Mouse (Mus musculus) midbrain, postnatal 0 days (tissue): ENCODE results near the gene Fem1b. TPM values are rescaled to one million over a fixed set of nuclear protein-coding genes. Genes with fewer than 3 reads are reported as not detected.
A peak's percentile ranks its signal among the peaks of the same experiment; 100 is the strongest.
"Not testable (repeated sequence)": the region's sequence is repeated elsewhere in the genome, so short reads cannot be mapped to it uniquely, and the experiment has no call there.

Experiments used
- ATAC-seq: fragments of 200-750 bp; cut with Nextera tagmentation; 2 replicates; pipeline ENCODE4 v1.8.0; 2017; ENCODE audit warnings: moderate number of reproducible peaks, mild to moderate bottlenecking, moderate TSS enrichment, moderate library complexity; ENCODE audit not compliant: low FRiP score
- DNase-seq: peaks from one replicate; pipeline ENCODE4 v3.0.0-alpha.2; 2015; ENCODE audit warnings: low spot score
- H3K27ac ChIP-seq: fragments of 300-500 bp; sonication (generic); 2 replicates; pipeline ENCODE4 v1.5.1; 2014; ENCODE audit warnings: low read depth, mild to moderate bottlenecking, low read length, mixed read lengths
- H3K27me3 ChIP-seq: fragments of 300-500 bp; sonication (generic); 2 replicates; pipeline ENCODE4 v1.6.1; 2014; ENCODE audit warnings: low read length, control low read depth, mixed read lengths; ENCODE audit not compliant: insufficient read depth
- H3K36me3 ChIP-seq: fragments of 300-500 bp; sonication (generic); 2 replicates; pipeline ENCODE4 v1.6.1; 2014; ENCODE audit warnings: low read length, control low read depth, mixed read lengths; ENCODE audit not compliant: insufficient read depth
- H3K4me1 ChIP-seq: fragments of 300-500 bp; sonication (generic); 2 replicates; pipeline ENCODE4 v1.6.1; 2014; ENCODE audit warnings: mild to moderate bottlenecking, control low read depth, antibody characterized with exemption, low read length, mixed read lengths; ENCODE audit not compliant: insufficient read depth
- H3K4me2 ChIP-seq: fragments of 300-500 bp; sonication (generic); 2 replicates; pipeline ENCODE4 v1.6.1; 2014; ENCODE audit warnings: low read depth, mild to moderate bottlenecking, low read length, mixed read lengths; ENCODE audit not compliant: poor library complexity, severe bottlenecking
- H3K4me3 ChIP-seq: fragments of 300-500 bp; sonication (generic); 2 replicates; pipeline ENCODE4 v1.5.1; 2014; ENCODE audit warnings: low read depth, mild to moderate bottlenecking, low read length, moderate library complexity
- H3K9ac ChIP-seq: fragments of 300-500 bp; sonication (generic); replicated peaks from 2 replicates; pipeline ENCODE4 v1.6.1; 2014; ENCODE audit warnings: mild to moderate bottlenecking, low read length, moderate library complexity, mixed read lengths; ENCODE audit not compliant: poor library complexity, severe bottlenecking
- H3K9me3 ChIP-seq: fragments of 300-500 bp; sonication (generic); 2 replicates; pipeline ENCODE4 v1.6.1; 2016; ENCODE audit warnings: low read length, control low read depth
- CTCF ChIP-seq: IDR thresholded peaks from 2 replicates; pipeline ENCODE4 v1.5.1; 2016; ENCODE audit warnings: antibody characterized with exemption, mild to moderate bottlenecking
- WGBS: fragments of 180-500 bp; shearing (Covaris S2); extraction: QIAGEN DNeasy Blood & Tissue Kit; methylation state at CpG from one replicate; pipeline ENCODE4 v1.1.7; 2014; 5-methylcytosine and 5-hydroxymethylcytosine counted together
- polyA plus RNA-seq: library from polyadenylated mRNA; unstranded; fragments of >200 nt; fragmentation: Nextera tagmentation; extraction: Ambion mirVana; gene quantifications from 2 replicates; pipeline ENCODE4 v1.2.1, GENCODE M21; 2015
- total RNA-seq: library from RNA; depleted of rRNA; stranded (reverse); fragments of >200 nt; gene quantifications from 2 replicates; pipeline ENCODE4 v1.2.3, GENCODE M21; 2014

Fem1b gene
- total and polyA plus RNA-seq, 2 experiments from 2014 or later, result 42.0 to 193 TPM

DNA sequence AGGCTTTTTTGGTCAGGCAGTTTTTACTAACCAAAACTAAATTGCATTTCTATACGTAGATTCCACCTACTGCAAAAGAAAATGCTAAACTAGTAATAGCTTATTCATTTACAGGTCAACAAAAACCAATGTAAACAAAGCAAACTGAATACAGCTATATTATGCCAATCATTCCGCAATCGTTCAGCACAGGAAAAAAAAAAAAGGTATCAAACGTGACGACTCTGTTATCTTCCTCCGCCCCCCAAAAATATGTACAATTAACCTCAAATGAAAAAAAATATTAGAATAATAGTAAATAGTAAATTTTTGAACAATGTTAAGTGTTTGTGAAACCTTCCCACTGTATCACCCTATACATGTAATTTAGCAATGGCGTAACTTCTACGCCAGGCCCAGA lies 1.6 kb downstream of the Fem1b start:
- Histone ChIP-seq H3K36me3 (no peaks in the 10 kb centered on the region), H3K27me3 (no peaks in the 10 kb centered on the region), H3K4me3 (peak overlapping the region; percentile 98), H3K4me1 (peaks cover 17% of the 10 kb centered on the region; the same call in 1 of the 2 replicates), H3K9me3 (no peaks in the 10 kb centered on the region), H3K9ac (peak overlapping the region; percentile 95), H3K4me2 (peak overlapping the region; percentile 76), H3K27ac (peak overlapping the region; percentile 88; the same call in 1 of the 2 replicates)
- 17% methylated on average over 8 of the region's 8 CpGs for WGBS
- DNase-seq (no peak), ATAC-seq (no peak)
- TF ChIP-seq CTCF, result no peak

DNA sequence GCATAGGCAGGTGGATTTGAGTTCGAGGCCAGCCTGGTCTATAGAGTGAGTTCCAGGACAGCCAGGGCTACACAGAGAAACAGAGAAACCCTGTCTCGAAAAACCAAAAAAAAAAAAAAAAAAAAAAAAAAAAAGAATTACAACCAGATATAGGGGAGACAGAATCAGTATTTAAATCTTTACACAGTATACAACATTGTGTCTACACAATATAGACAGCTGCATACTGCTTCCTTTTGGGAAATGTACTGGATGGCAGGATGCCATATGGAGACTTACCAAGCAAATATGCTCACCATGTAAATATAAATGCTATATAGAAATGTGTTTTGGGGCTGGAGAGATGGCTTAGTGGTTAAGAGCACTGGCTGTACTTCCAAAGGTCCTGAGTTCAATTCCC lies 12.5 kb downstream of the Fem1b start:
- H3K4me1 ChIP-seq, H3K4me2 ChIP-seq, DNase-seq, ATAC-seq, H3K4me3 ChIP-seq, H3K9me3 ChIP-seq, H3K9ac ChIP-seq, H3K27me3 ChIP-seq, H3K27ac ChIP-seq: not testable (repeated sequence)
- H3K36me3 ChIP-seq, result peaks cover 22% of the 10 kb centered on the region
- WGBS, result 77% methylated on average over 2 of the region's 2 CpGs

DNA sequence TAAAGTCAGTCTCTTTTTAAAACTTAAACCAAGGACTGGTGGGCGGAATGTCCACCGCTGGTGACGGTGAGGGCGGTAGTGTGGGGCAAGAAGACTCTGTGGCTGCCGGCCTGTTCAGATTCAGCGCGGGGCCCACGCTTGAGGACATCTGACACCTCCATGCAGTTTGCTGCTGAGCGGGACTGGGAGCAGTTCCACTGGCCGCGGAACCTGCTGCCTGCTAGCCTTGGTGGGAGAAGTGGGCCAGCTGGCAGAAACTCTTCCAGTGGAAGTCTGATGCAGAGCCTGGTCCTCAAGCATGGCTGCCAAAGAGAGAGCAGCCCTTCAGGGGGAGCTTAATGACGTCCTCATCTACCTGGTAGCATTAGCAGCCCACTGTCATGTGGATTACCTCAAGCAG lies 21.9 kb downstream of the Fem1b start:
- ATAC-seq, result no peak
- H3K4me3 ChIP-seq, result no peak overlapping the region
- no peaks in the 10 kb centered on the region for H3K27me3 ChIP-seq
- no peak overlapping the region for H3K4me2 ChIP-seq
- WGBS, result 93% methylated on average over 12 of the region's 12 CpGs
- no peaks in the 10 kb centered on the region for H3K36me3 ChIP-seq
- no peaks in the 10 kb centered on the region for H3K4me1 ChIP-seq
- H3K27ac ChIP-seq, result no peak overlapping the region
- no peaks in the 10 kb centered on the region for H3K9me3 ChIP-seq
- TF ChIP-seq CTCF, result no peak
- no peak for DNase-seq
- no peak overlapping the region for H3K9ac ChIP-seq

DNA sequence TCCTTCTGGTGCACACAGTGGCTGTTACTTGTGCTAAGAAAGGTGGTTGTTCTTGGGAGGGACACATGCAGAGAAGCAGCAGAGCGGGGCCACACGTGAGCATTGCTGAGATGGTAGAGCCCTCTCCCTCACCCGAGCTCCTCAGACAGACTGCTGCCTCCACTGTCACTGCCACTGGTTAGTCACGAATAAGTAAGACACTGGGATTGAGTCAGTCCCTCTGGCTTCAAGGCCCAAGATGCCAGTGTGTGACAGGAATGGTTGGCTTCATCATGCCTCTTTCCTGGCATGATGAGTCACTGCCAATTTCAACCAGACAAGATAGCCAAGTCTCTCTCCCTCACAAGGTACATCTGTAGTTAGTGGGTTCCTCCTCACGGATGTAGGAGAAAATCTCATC lies 25.0 kb downstream of the Fem1b start:
- Histone ChIP-seq H3K9me3 (no peaks in the 10 kb centered on the region), H3K27ac (no peak overlapping the region), H3K27me3 (no peaks in the 10 kb centered on the region), H3K4me1 (peaks cover 10% of the 10 kb centered on the region), H3K36me3 (no peaks in the 10 kb centered on the region), H3K9ac (no peak overlapping the region), H3K4me2 (no peak overlapping the region), H3K4me3 (no peak overlapping the region)
- DNase-seq (no peak), ATAC-seq (no peak)
- no peak for TF ChIP-seq CTCF
- 74% methylated on average over 5 of the region's 5 CpGs for WGBS

DNA sequence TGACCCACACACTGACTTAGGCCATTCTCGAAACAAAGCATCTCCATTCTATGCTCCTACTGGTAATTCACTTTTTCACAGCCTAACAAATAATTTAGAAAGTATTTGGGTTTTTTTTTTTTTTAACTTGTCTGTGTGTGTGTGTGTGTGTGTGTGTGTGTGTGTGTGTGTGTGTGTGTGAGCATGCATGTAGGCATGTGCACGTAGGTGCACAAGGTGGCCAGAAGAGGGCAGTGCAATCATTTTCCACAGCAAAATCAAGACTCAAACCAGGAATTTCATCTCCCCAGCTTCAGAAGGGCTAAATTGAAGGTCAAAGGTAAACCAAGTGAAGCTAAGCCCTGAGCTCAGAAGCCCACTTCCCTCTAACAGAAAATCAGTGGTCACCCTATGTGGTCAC lies 27.5 kb downstream of the Fem1b start:
- Histone ChIP-seq H3K27ac (peak overlapping the region; percentile 55), H3K27me3 (no peaks in the 10 kb centered on the region), H3K4me2 (no peak overlapping the region), H3K4me1 (peaks cover 10% of the 10 kb centered on the region), H3K36me3 (no peaks in the 10 kb centered on the region), H3K9ac (no peak overlapping the region), H3K9me3 (no peaks in the 10 kb centered on the region), H3K4me3 (no peak overlapping the region)
- DNase-seq, result no peak
- ATAC-seq, result no peak
- TF ChIP-seq CTCF, result peak; percentile 65
- 94% methylated on average over 2 of the region's 2 CpGs for WGBS

DNA sequence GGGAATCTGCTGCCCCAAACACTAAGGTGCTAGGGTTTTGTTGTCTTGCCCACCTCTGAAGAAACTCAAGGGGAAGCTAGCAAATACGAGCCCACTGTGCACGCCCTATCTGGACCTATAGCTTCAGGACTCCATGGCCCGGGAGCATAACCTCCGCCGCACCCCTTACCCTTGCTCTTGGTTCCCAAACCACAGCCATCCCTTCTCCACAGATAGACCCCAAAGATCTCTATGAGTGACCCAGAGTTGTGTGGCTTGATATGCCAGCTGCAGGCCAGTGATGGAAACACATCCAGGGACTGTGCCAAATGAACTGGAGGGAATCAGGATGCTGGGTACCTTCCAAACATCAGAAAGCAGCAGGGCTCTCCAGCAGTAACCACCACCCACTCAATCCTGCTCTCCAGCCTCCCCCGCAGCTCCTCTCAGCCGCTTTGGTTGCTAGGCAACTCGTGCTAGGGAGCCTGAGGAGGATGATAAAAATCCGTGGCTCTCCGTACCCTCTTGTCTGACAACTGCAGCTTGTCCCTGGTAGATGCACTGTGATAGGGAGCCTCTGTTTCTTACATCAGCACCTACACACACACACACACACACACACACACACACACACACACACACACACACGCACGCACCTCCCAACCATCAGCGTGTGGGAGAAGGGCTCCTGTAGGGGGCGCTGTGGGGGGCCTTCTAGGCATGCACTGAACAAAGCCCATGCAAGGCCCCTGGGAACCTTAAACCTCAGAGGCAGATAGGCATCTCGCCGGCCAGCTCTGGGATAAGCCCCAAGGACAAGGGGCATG lies 28.6 kb downstream of the Fem1b start:
- 0 out of 2 replicates have a peak overlapping the region, but pooled peaks have one; percentile 3 for H3K9ac ChIP-seq
- peaks cover 10% of the 10 kb centered on the region for H3K4me1 ChIP-seq
- WGBS, result 34% methylated on average over 15 of the region's 16 CpGs
- DNase-seq, result peak; percentile 89
- no peaks in the 10 kb centered on the region for H3K9me3 ChIP-seq
- peak overlapping the region; percentile 13 for H3K4me2 ChIP-seq
- no peaks in the 10 kb centered on the region for H3K36me3 ChIP-seq
- no peaks in the 10 kb centered on the region for H3K27me3 ChIP-seq
- peak; percentile 81 for TF ChIP-seq CTCF
- peak overlapping the region; percentile 55 for H3K27ac ChIP-seq
- ATAC-seq, result peak; percentile 80
- H3K4me3 ChIP-seq, result no peak overlapping the region
